Mouse (Mus musculus) limb, embryonic 11.5 days (tissue): ENCODE results near the gene Kremen1. TPM values are rescaled to one million over a fixed set of nuclear protein-coding genes. Genes with fewer than 3 reads are reported as not detected.
A peak's percentile ranks its signal among the peaks of the same experiment; 100 is the strongest.

Experiments
- ATAC-seq: fragments of 200-750 bp; cut with Nextera tagmentation; 2 replicates; pipeline ENCODE4 v1.8.0; 2017; ENCODE audit warnings: low read depth; ENCODE audit not compliant: insufficient number of reproducible peaks, low FRiP score, low TSS enrichment
- DNase-seq: peaks from one replicate; pipeline ENCODE4 v3.0.0-alpha.2; 2015; ENCODE audit warnings: low spot score
- H3K27ac ChIP-seq: fragments of 300-500 bp; sonication (generic); replicated peaks from 2 replicates; pipeline ENCODE4 v1.5.1; 2014; ENCODE audit warnings: low read depth, mild to moderate bottlenecking, low read length
- H3K27me3 ChIP-seq: fragments of 300-500 bp; sonication (generic); 2 replicates; pipeline ENCODE4 v1.6.1; 2014; ENCODE audit warnings: mild to moderate bottlenecking, low read length, mixed read lengths; ENCODE audit not compliant: control insufficient read depth, insufficient read depth
- H3K36me3 ChIP-seq: fragments of 300-500 bp; sonication (generic); 2 replicates; pipeline ENCODE4 v1.6.1; 2014; ENCODE audit warnings: mild to moderate bottlenecking, low read length, moderate library complexity, mixed read lengths; ENCODE audit not compliant: control insufficient read depth, insufficient read depth
- H3K4me1 ChIP-seq: fragments of 300-500 bp; sonication (generic); 2 replicates; pipeline ENCODE4 v1.6.1; 2014; ENCODE audit warnings: low read length, mixed read lengths; ENCODE audit not compliant: control insufficient read depth, insufficient read depth
- H3K4me2 ChIP-seq: fragments of 300-500 bp; sonication (generic); 2 replicates; pipeline ENCODE4 v1.6.1; 2014; ENCODE audit warnings: low read depth, mild to moderate bottlenecking, moderate library complexity; ENCODE audit not compliant: severe bottlenecking
- H3K4me3 ChIP-seq: fragments of 300-500 bp; sonication (generic); 2 replicates; pipeline ENCODE4 v1.5.1; 2014; ENCODE audit warnings: low read depth, low read length
- H3K9ac ChIP-seq: fragments of 300-500 bp; sonication (generic); 2 replicates; pipeline ENCODE4 v1.6.1; 2014; ENCODE audit warnings: mild to moderate bottlenecking, low read length
- H3K9me3 ChIP-seq: fragments of 300-500 bp; sonication (generic); 2 replicates; pipeline ENCODE4 v1.6.1; 2016; ENCODE audit warnings: low read length; ENCODE audit not compliant: control insufficient read depth
- WGBS: fragments of 180-500 bp; shearing (Covaris S2); extraction: QIAGEN DNeasy Blood & Tissue Kit; methylation state at CpG from one replicate; pipeline ENCODE4 v1.1.7; 2014; 5-methylcytosine and 5-hydroxymethylcytosine counted together
- polyA plus RNA-seq: library from polyadenylated mRNA; unstranded; fragments of >200 nt; fragmentation: Nextera tagmentation; extraction: Ambion mirVana; gene quantifications from 2 replicates; pipeline ENCODE4 v1.2.1, GENCODE M21; 2014

Gene Kremen1
- polyA plus RNA-seq, 1 experiment from 2014 or later = 10.3 TPM

GRCm38 (mm10) chr11:5192840-5193575 is 68.3 kb downstream of the Kremen1 start:
- H3K9ac ChIP-seq = peak overlapping the region; percentile 22; the same call in 1 of the 2 replicates
- DNase-seq = no peak
- H3K9me3 ChIP-seq = no peaks in the 10 kb centered on the region
- no peaks in the 10 kb centered on the region for H3K27me3 ChIP-seq
- 83% methylated on average over 8 of the region's 8 CpGs for WGBS
- H3K4me2 ChIP-seq = no peak overlapping the region
- no peak for ATAC-seq
- H3K27ac ChIP-seq = no peak overlapping the region; the same call in 1 of the 2 replicates
- H3K4me3 ChIP-seq = no peak overlapping the region
- H3K36me3 ChIP-seq = no peaks in the 10 kb centered on the region
- peaks cover 4% of the 10 kb centered on the region; the same call in 1 of the 2 replicates for H3K4me1 ChIP-seq

- no peaks in the 10 kb centered on the region for H3K36me3 ChIP-seq
- no peak overlapping the region; the same call in 1 of the 2 replicates for H3K9ac ChIP-seq
- 48% methylated on average over 9 of the region's 9 CpGs for WGBS
- no peaks in the 10 kb centered on the region for H3K27me3 ChIP-seq
- ATAC-seq (no peak), DNase-seq (no peak)
- peaks cover 4% of the 10 kb centered on the region; the same call in 1 of the 2 replicates for H3K4me1 ChIP-seq
- no peak overlapping the region for H3K27ac ChIP-seq
- no peak overlapping the region for H3K4me2 ChIP-seq
- H3K9me3 ChIP-seq = no peaks in the 10 kb centered on the region
- H3K4me3 ChIP-seq = no peak overlapping the region
Measured at GRCm38 (mm10) chr11:5192084-5192516, 69.3 kb downstream of the Kremen1 start.

- H3K9me3 ChIP-seq = no peaks in the 10 kb centered on the region
- H3K27ac ChIP-seq = peak overlapping the region; percentile 25; the same call in 1 of the 2 replicates
- 75% methylated on average over 9 of the region's 9 CpGs for WGBS
- H3K27me3 ChIP-seq = no peaks in the 10 kb centered on the region
- H3K4me3 ChIP-seq = no peak overlapping the region
- no peak overlapping the region for H3K4me2 ChIP-seq
- no peak overlapping the region for H3K9ac ChIP-seq
- H3K36me3 ChIP-seq = no peaks in the 10 kb centered on the region
- H3K4me1 ChIP-seq = peaks cover 6% of the 10 kb centered on the region; the same call in 1 of the 2 replicates
- DNase-seq (no peak), ATAC-seq (no peak)
Measured at GRCm38 (mm10) chr11:5189239-5189933, 72.0 kb downstream of the Kremen1 start.

- ATAC-seq = no peak
- no peak overlapping the region for H3K4me2 ChIP-seq
- no peak for DNase-seq
- no peak overlapping the region for H3K4me3 ChIP-seq
- no peaks in the 10 kb centered on the region for H3K27me3 ChIP-seq
- no peak overlapping the region for H3K27ac ChIP-seq
- no peaks in the 10 kb centered on the region for H3K36me3 ChIP-seq
- H3K9ac ChIP-seq = no peak overlapping the region
- H3K4me1 ChIP-seq = peaks cover 11% of the 10 kb centered on the region; the same call in 1 of the 2 replicates
- WGBS = 92% methylated on average over 4 of the region's 4 CpGs
- no peaks in the 10 kb centered on the region for H3K9me3 ChIP-seq
Measured at GRCm38 (mm10) chr11:5188170-5188569, 73.2 kb downstream of the Kremen1 start.

- Histone ChIP-seq H3K27ac (no peak overlapping the region; the same call in 1 of the 2 replicates), H3K4me1 (0 out of 2 replicates have a peak, but pooled peaks cover 7% of the 10 kb centered on the region), H3K27me3 (no peaks in the 10 kb centered on the region), H3K4me2 (no peak overlapping the region), H3K9me3 (no peaks in the 10 kb centered on the region), H3K4me3 (no peak overlapping the region), H3K9ac (no peak overlapping the region), H3K36me3 (no peaks in the 10 kb centered on the region)
- DNase-seq (no peak), ATAC-seq (no peak)
- 83% methylated on average over 9 of the region's 9 CpGs for WGBS
Measured at GRCm38 (mm10) chr11:5184832-5185231, 76.5 kb downstream of the Kremen1 start.

- H3K27me3 ChIP-seq = no peaks in the 10 kb centered on the region
- DNase-seq = peak; percentile 63
- no peak overlapping the region; the same call in 1 of the 2 replicates for H3K4me2 ChIP-seq
- H3K36me3 ChIP-seq = no peaks in the 10 kb centered on the region
- H3K9me3 ChIP-seq = no peaks in the 10 kb centered on the region
- H3K4me1 ChIP-seq = 0 out of 2 replicates have a peak, but pooled peaks cover 7% of the 10 kb centered on the region
- H3K9ac ChIP-seq = peak overlapping the region; percentile 35
- H3K27ac ChIP-seq = peak overlapping the region; percentile 84; the same call in 1 of the 2 replicates
- WGBS = 14% methylated on average over 9 of the region's 9 CpGs
- no peak overlapping the region for H3K4me3 ChIP-seq
- peak; percentile 83 for ATAC-seq
Measured at GRCm38 (mm10) chr11:5184250-5184649, 77.1 kb downstream of the Kremen1 start.

GRCm38 (mm10) chr11:5182870-5183269 is 78.5 kb downstream of the Kremen1 start:
- no peak for DNase-seq
- no peak for ATAC-seq
- no peak overlapping the region for H3K9ac ChIP-seq
- WGBS = 68% methylated on average over 4 of the region's 4 CpGs
- H3K9me3 ChIP-seq = no peaks in the 10 kb centered on the region
- H3K27ac ChIP-seq = no peak overlapping the region
- H3K4me2 ChIP-seq = no peak overlapping the region
- no peak overlapping the region for H3K4me3 ChIP-seq
- 0 out of 2 replicates have a peak, but pooled peaks cover 7% of the 10 kb centered on the region for H3K4me1 ChIP-seq
- no peaks in the 10 kb centered on the region for H3K36me3 ChIP-seq
- H3K27me3 ChIP-seq = no peaks in the 10 kb centered on the region

- Histone ChIP-seq H3K36me3 (no peaks in the 10 kb centered on the region), H3K4me1 (0 out of 2 replicates have a peak, but pooled peaks cover 7% of the 10 kb centered on the region), H3K4me2 (no peak overlapping the region), H3K9me3 (no peaks in the 10 kb centered on the region), H3K27ac (no peak overlapping the region), H3K27me3 (no peaks in the 10 kb centered on the region), H3K4me3 (no peak overlapping the region), H3K9ac (no peak overlapping the region)
- no peak for ATAC-seq
- DNase-seq = peak; percentile 95
- 22% methylated on average over 13 of the region's 13 CpGs for WGBS
Measured at GRCm38 (mm10) chr11:5181850-5182404, 79.4 kb downstream of the Kremen1 start.
